Mouse (Mus musculus) heart, embryonic 12.5 days (tissue): ENCODE data around the gene Prkrip1. TPM values are rescaled to one million over a fixed set of nuclear protein-coding genes. Genes with fewer than 3 reads are reported as not detected.

Source experiments
- ATAC-seq: fragments of 200-750 bp; cut with Nextera tagmentation; 2 replicates; pipeline ENCODE4 v1.8.0; 2017; ENCODE audit warnings: moderate TSS enrichment, moderate library complexity; ENCODE audit not compliant: insufficient number of reproducible peaks, low FRiP score
- H3K27ac ChIP-seq: fragments of 300-500 bp; sonication (generic); 2 replicates; pipeline ENCODE4 v1.5.1; 2016; ENCODE audit warnings: mild to moderate bottlenecking, moderate library complexity; ENCODE audit not compliant: poor library complexity, severe bottlenecking
- H3K27me3 ChIP-seq: fragments of 300-500 bp; sonication (generic); replicated peaks from 2 replicates; pipeline ENCODE4 v1.6.1; 2016; ENCODE audit warnings: mild to moderate bottlenecking, moderate library complexity
- H3K36me3 ChIP-seq: fragments of 300-500 bp; sonication (generic); 2 replicates; pipeline ENCODE4 v1.6.1; 2016; ENCODE audit warnings: mild to moderate bottlenecking, moderate library complexity
- H3K4me1 ChIP-seq: fragments of 300-500 bp; sonication (generic); replicated peaks from 2 replicates; pipeline ENCODE4 v1.6.1; 2016; ENCODE audit warnings: mild to moderate bottlenecking
- H3K4me2 ChIP-seq: fragments of 300-500 bp; sonication (generic); 2 replicates; pipeline ENCODE4 v1.6.1; 2016; ENCODE audit warnings: mild to moderate bottlenecking, moderate library complexity
- H3K4me3 ChIP-seq: fragments of 300-500 bp; sonication (generic); 2 replicates; pipeline ENCODE4 v1.5.1; 2016; ENCODE audit warnings: mild to moderate bottlenecking
- H3K9ac ChIP-seq: fragments of 300-500 bp; sonication (generic); 2 replicates; pipeline ENCODE4 v1.6.1; 2016; ENCODE audit warnings: mild to moderate bottlenecking, moderate library complexity
- H3K9me3 ChIP-seq: fragments of 300-500 bp; sonication (generic); replicated peaks from 2 replicates; pipeline ENCODE4 v1.6.1; 2016; ENCODE audit warnings: mild to moderate bottlenecking, moderate library complexity
- WGBS: fragments of 180-500 bp; shearing (Covaris S2); methylation state at CpG from one replicate; pipeline ENCODE4 v1.1.7; 2016; 5-methylcytosine and 5-hydroxymethylcytosine counted together
- polyA plus RNA-seq: library from polyadenylated mRNA; unstranded; fragments of >200 nt; fragmentation: Nextera tagmentation; extraction: Ambion mirVana; gene quantifications from 2 replicates; pipeline ENCODE4 v1.2.1, GENCODE M21; 2016

Prkrip1 gene
- 41.8 and 48.1 TPM in 2 replicates for polyA plus RNA-seq

DNA sequence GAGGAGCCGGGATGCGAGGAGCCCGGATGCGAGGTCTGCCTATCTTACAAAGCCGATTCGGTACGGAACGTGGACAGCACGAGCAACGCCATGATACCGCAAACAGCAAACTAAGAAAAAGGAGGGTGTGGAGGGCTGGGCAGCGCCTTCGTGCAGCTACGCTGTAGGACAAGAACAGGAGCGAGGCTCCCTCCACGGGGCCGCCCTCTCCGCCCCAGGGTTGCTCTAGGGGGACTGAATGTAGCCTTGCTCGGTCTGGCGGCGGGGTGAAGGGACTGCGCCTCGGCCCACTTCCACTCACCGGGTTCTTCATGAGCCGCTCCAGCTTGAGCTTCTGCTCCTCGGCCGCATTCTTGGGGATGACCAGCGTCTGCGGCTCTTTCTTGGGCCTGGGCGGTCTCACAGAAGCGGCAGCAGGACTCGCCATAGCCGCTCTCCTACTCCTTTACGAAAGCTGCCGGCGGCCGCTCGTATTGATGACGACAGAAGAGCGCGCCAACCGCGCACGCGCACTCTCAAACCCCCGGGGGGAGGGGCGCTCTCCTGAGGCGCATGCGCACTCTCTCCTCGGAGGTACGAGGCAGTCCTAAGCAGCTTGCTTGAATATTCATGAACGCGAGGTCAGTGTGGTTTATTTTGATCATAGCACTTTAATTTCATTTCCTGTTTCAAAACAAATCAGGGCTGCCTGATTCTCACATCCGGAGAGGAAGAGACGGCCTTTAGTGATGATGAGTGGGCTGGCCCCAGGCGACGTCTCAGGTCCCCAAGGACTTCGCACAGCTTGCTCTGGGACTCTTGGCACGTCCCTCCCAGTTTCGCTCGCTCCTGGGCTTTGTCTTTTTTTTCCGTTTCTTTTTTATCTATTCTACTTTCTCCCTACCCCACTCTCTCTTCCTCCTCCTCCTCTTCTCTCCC lies at the start of gene Prkrip1:
Gene Prkrip1 (minus strand): TSS at position 490 of the 918 bp plus-strand sequence.
- Histone ChIP-seq H3K9ac (peak within 1 kb of the TSS; percentile 94), H3K4me3 (peak within 1 kb of the TSS; percentile 87), H3K4me1 (peaks cover 12% of the 10 kb centered on the region), H3K4me2 (peak within 1 kb of the TSS; percentile 93), H3K27ac (peak within 1 kb of the TSS; percentile 69), H3K9me3 (no peaks in the 10 kb centered on the region), H3K27me3 (no peaks in the 10 kb centered on the region), H3K36me3 (peaks cover 37% of the 10 kb centered on the region)
- WGBS: under 1% methylated on average over 62 of the region's 62 CpGs
- ATAC-seq: peak; percentile 91

DNA sequence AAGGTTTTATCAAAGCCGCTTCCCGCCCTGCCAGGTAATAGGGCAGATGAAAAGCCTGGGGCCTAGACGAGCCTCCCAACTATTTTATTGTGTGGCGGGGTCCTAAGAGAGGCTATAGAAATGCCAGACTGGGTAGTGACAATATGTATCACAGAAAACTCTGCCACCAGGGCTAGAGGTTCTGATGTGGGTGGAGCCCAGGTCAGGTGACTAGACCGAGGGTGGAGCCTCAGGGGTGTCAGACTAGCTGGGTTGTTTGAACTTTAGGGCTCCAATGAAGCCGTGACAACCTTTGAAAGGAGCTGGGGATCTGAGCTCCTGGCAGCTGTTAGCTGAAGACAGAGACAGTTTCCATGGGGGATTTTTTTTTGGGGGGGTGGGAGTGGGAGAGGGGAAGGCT lies 49.7 kb upstream of the Prkrip1 start:
- 69% methylated on average over 6 of the region's 6 CpGs for WGBS
- H3K27ac ChIP-seq: no peak overlapping the region
- no peak for ATAC-seq

DNA sequence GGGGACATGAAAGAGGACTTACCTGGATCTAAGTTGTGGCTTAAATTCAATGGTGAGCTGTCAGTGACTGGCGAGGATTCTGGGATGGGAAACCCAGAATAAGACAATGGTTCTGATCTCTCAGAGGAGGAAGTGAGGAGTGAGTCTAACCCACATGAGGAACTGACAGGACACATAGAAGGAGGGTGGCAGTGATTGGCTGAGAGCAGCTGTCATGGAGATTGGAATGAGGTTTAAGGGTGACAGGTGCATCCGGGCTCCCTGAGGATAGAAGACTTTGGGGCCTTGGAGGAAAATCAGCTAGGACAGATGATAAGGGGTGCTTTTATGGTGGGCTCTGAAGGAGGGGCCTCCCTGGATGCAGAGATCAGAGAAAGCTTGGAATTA lies 47.7 kb upstream of the Prkrip1 start, which contains the start of gene Sh2b2:
Gene Sh2b2 (minus strand): TSS at position 105 of the 387 bp plus-strand sequence.
- no peak within 1 kb of the TSS for H3K9ac ChIP-seq
- peaks cover 20% of the 10 kb centered on the region for H3K4me1 ChIP-seq
- peak within 1 kb of the TSS; percentile 95 for H3K4me2 ChIP-seq
- H3K9me3 ChIP-seq: no peaks in the 10 kb centered on the region
- WGBS: 79% methylated on average over 2 of the region's 2 CpGs
- H3K36me3 ChIP-seq: peaks cover 14% of the 10 kb centered on the region
- H3K27ac ChIP-seq: 0 out of 2 replicates have a peak within 1 kb of the TSS, but pooled peaks have one; percentile 43
- H3K4me3 ChIP-seq: peak within 1 kb of the TSS; percentile 65
- H3K27me3 ChIP-seq: peaks cover 18% of the 10 kb centered on the region
- no peak for ATAC-seq

More for the DNA sequence above, 49.7 kb upstream of the Prkrip1 start:
- Histone ChIP-seq H3K4me1 (peaks cover 20% of the 10 kb centered on the region), H3K4me3 (no peak overlapping the region), H3K36me3 (peaks cover 20% of the 10 kb centered on the region), H3K9ac (no peak overlapping the region), H3K9me3 (no peaks in the 10 kb centered on the region), H3K27me3 (peaks cover 3% of the 10 kb centered on the region; the same call in 1 of the 2 replicates), H3K4me2 (no peak overlapping the region)

DNA sequence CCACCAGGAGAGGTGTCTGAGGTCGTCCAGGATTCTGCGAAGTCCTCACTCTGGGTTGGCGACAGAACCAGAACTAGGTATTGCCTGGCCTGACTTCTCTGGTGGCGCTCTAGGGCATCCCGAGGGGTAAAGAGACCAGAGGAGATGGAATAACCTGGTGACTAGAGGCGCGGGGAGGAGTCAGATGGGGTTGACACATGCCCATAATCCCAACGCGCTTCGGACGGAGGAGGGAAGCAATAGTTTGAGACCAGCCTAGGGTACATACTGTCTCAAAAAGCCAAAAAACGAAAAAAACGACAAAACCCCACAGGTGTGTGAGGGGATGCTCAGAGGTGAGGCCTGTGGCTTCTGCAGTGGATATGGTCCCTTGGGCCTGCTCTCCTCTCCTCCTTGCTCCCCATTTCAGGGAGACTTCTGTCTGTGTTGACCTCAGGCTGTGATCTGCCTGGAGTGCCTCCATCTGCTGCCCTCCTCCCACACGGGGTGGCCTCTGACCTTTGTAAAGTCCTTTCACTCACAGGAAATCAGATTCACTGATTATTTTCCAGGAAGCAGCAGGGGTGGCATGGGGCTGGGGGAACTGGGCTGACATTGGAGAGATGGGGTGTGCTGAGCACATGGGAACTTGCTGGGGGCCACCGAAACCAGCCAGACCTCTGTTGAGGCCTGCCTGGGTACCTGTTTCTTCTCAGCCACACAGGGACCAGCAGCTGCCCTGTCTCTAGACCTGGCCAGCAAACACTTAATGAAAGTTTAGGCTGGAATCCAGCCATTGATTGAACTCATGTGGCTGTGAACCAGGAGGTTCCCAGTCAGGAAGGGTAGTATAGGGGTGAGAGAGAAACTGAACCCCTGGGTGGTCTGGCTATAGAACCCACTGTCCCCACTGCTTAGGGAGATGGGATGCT lies 47.0 kb upstream of the Prkrip1 start:
- peaks cover 10% of the 10 kb centered on the region for H3K36me3 ChIP-seq
- ATAC-seq: no peak
- 0 out of 2 replicates have a peak overlapping the region, but pooled peaks have one; percentile 43 for H3K27ac ChIP-seq
- H3K4me2 ChIP-seq: peak overlapping the region; percentile 95
- 13% methylated on average over 15 of the region's 15 CpGs for WGBS
- peaks cover 20% of the 10 kb centered on the region for H3K4me1 ChIP-seq
- no peak overlapping the region for H3K9ac ChIP-seq
- H3K9me3 ChIP-seq: no peaks in the 10 kb centered on the region
- H3K4me3 ChIP-seq: peak overlapping the region; percentile 65
- peaks cover 24% of the 10 kb centered on the region for H3K27me3 ChIP-seq

DNA sequence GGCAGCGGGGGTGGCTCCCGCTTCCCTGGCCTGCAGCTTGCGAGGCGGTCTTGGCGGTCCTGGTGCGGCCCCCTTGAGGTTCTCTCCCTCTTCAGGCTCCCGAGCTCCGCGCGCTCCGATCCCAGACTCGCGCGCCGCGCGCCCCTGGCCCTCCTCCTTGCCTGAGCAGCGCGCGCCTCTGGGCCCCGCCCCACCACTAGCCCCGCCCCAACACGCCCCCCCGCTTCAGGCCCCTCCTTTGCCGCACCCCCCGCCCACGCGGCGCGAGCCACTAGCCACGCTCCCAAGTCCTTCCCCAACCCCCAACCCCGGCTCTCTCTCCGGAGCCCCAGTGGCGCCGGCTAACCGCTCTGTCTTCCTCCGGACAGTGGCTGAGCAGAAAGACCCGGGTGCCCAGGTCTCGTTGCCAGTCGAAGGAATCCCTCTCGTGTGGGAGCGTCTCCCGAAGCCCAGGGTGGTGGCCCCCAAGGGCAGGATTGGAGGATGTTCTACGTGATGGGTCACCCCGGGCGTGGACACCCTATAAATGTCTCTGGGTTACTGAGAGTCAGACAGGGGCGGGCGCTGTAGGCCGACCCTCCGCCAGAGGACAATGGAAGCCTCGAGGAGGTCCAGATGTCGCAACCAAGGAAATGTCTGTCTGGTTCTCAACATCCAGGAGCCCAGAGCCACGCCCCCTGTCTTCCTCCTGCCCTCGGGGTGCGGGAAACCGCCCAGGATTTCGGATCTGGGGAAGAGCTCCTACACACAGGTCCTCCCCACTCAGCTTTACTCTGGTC lies 46.2 kb upstream of the Prkrip1 start:
- no peaks in the 10 kb centered on the region for H3K9me3 ChIP-seq
- H3K27ac ChIP-seq: 0 out of 2 replicates have a peak overlapping the region, but pooled peaks have one; percentile 43
- peaks cover 20% of the 10 kb centered on the region for H3K4me1 ChIP-seq
- peak overlapping the region; percentile 72 for H3K9ac ChIP-seq
- peaks cover 25% of the 10 kb centered on the region for H3K27me3 ChIP-seq
- peak overlapping the region; percentile 65 for H3K4me3 ChIP-seq
- peak overlapping the region; percentile 95 for H3K4me2 ChIP-seq
- under 1% methylated on average over 50 of the region's 57 CpGs for whole genome bisulfite sequencing
- peak; percentile 74 for ATAC-seq
- H3K36me3 ChIP-seq: peaks cover 4% of the 10 kb centered on the region; the same call in 1 of the 2 replicates

DNA sequence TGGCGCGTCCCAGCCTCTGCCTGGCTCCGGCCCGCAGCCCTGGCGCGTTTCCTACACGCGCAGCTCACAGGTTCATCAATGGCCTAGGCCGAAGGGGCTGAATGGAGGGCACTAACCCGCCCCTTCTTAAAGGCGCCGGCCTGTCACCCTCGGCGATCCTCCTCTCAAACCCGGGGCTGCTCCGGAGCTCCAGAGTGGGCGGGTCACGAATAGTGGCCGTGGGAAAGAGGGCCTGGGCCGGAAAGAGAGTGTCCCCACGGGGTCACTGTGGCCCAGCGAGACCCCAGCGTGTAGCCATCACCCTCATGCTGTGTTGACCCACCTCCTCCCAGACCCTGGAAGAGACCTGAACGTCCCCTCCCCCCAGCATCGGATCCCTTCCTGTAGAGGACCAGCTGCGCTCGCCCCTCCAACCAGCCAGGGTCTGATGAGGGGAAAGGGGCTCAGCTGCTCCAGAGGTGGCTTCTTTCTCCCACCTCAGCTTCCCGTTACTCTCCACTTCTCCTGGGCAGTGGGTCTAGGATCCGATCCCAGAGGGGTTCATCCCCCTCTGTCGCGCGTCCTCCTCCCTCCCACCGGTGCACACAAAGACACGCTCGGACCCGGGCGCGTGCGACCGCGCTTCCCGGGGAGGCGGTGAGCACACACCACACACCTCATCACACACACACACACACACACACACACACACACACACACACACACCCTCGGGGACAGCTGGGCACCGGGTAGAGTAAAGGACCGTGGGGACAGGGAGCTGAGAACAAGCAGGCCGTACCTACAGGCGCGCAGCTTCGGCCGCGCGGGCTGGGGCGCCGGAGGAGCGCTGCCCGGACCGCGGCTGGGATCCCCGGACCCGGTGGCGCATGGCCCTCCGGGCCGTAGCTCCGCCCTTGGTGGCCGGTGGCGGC lies 45.3 kb upstream of the Prkrip1 start:
- Histone ChIP-seq H3K36me3 (0 out of 2 replicates have a peak, but pooled peaks cover 4% of the 10 kb centered on the region), H3K9me3 (no peaks in the 10 kb centered on the region), H3K4me3 (peak overlapping the region; percentile 65), H3K4me2 (peak overlapping the region; percentile 95), H3K27me3 (peaks cover 28% of the 10 kb centered on the region), H3K27ac (no peak overlapping the region), H3K4me1 (peaks cover 20% of the 10 kb centered on the region), H3K9ac (peak overlapping the region; percentile 72)
- ATAC-seq: peak; percentile 30
- WGBS: under 1% methylated on average over 67 of the region's 67 CpGs

DNA sequence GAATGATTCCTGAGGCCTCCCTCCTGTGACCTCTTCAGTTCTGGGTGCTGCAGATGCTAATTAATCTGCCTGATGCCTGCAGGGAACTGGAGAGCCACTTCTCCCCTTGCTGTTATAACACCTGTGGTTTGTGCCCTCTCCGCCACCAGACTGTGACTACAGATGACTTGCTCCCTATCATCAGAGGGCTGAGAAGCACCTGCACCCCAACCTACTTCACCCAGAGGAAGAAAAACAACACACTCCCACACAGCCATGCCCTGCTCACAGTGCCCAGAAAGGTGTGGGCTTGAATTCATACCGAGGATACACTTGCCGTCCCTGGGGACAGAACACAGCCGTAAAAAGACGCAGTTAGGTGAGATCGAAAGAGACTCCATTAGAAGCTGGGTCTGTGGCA lies 42.4 kb upstream of the Prkrip1 start:
- no peak overlapping the region for H3K4me2 ChIP-seq
- H3K27ac ChIP-seq: no peak overlapping the region
- no peaks in the 10 kb centered on the region for H3K9me3 ChIP-seq
- peaks cover 54% of the 10 kb centered on the region for H3K27me3 ChIP-seq
- H3K9ac ChIP-seq: no peak overlapping the region
- WGBS: 67% methylated on average over 6 of the region's 6 CpGs
- ATAC-seq: no peak
- peaks cover 28% of the 10 kb centered on the region for H3K4me1 ChIP-seq
- H3K4me3 ChIP-seq: no peak overlapping the region
- no peaks in the 10 kb centered on the region for H3K36me3 ChIP-seq

DNA sequence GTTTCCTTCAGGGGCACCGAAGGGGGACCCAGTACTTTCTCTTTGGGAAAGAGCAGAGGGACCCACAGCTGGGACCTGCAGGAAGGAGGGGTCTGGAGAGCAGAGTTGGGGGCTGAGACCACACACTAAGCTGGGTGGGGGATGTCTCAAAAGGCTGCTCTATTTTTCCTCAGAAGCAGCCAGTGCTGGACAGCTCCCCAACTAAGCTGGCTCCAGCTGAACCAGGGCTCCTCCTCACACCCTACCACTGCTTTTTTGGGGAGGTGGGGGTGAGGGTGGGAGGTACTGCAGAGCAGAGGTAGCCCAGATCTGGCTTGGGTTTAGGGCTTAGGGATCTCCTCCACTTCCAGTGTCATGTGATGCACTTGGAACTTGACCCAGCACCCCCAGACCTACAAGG lies 41.6 kb upstream of the Prkrip1 start:
- 42% methylated on average over 1 of the region's 1 CpGs for WGBS
- no peak for ATAC-seq
- Histone ChIP-seq H3K9me3 (no peaks in the 10 kb centered on the region), H3K27me3 (peaks cover 59% of the 10 kb centered on the region), H3K4me3 (no peak overlapping the region), H3K4me1 (peaks cover 24% of the 10 kb centered on the region), H3K36me3 (no peaks in the 10 kb centered on the region), H3K27ac (no peak overlapping the region), H3K4me2 (no peak overlapping the region), H3K9ac (no peak overlapping the region)

DNA sequence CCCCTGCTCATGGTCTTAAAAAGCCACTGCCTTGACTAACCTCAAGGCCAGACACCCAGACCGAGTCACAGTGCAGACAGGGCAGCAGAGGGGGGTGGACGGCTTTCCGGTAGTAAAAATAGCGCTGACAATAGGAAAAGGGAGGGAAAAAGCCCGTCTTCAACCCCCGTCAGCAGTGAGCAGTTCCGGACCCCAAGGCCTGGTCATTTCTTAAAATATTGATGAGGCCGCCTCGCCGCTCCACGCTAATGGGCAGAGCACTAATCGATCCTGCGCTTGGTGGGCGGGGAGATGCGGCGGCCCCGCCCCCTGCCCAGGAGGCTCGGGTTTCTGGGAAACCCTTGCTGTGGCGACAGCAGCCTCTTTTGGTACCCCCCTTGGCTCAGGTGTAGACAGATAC lies 38.8 kb upstream of the Prkrip1 start:
- ATAC-seq: no peak
- Histone ChIP-seq H3K27me3 (peaks cover 81% of the 10 kb centered on the region), H3K9me3 (no peaks in the 10 kb centered on the region), H3K4me2 (peak overlapping the region; percentile 68), H3K27ac (no peak overlapping the region), H3K9ac (0 out of 2 replicates have a peak overlapping the region, but pooled peaks have one; percentile 21), H3K4me1 (peaks cover 8% of the 10 kb centered on the region), H3K36me3 (no peaks in the 10 kb centered on the region), H3K4me3 (peak overlapping the region; percentile 33)
- WGBS: under 1% methylated on average over 19 of the region's 19 CpGs
